Mouse (Mus musculus) olfactory bulb, adult 2 months (tissue): ENCODE measurements around the gene Nr2c1.

ENCODE experiments used
- CTCF ChIP-seq: fragments of 200-500 bp; IDR thresholded peaks from 2 replicates; pipeline ENCODE4 v1.5.1; 2012; ENCODE audit warnings: low read depth, mild to moderate bottlenecking, low read length, moderate library complexity; ENCODE audit not compliant: insufficient read depth
- POLR2A ChIP-seq: fragments of 200-500 bp; IDR thresholded peaks from 2 replicates; pipeline ENCODE4 v1.6.1; 2012; ENCODE audit warnings: mild to moderate bottlenecking, low read depth, low read length, moderate library complexity; ENCODE audit not compliant: insufficient read depth

GRCm38 (mm10) chr10:94165426-94165825 is 17.6 kb downstream of the Nr2c1 start:
- TF ChIP-seq POLR2A (no peak), CTCF (no peak)
